Mouse (Mus musculus): ENCODE results near the gene Gigyf2. TPM values are rescaled to one million over a fixed set of nuclear protein-coding genes. Genes with fewer than 3 reads are reported as not detected.

Gigyf2 gene
- polyA plus RNA-seq, 1 experiment: 30.7 TPM

DNA sequence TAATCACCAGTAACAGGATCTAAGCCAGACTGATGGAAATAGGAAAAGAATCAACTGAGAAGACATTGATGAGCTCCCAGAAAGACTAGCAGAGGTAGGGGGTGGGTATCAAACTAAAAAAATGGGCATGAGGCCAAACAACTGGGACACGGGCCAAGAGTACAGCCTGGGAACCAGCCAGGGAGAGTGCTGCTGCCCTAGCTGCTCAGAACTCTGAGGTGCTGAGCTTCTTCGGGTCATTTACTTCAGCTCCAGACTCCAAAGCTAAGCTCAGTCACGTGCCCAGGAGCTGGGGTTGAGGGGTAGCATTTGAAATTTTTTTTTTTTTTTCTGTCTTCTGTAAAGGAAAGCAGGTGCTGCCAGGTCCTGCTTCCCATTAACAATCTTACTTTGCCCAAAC, 10.1 kb upstream of the Gigyf2 start:
- DNase-seq (ENCODE audit: low spot score): no peak

DNA sequence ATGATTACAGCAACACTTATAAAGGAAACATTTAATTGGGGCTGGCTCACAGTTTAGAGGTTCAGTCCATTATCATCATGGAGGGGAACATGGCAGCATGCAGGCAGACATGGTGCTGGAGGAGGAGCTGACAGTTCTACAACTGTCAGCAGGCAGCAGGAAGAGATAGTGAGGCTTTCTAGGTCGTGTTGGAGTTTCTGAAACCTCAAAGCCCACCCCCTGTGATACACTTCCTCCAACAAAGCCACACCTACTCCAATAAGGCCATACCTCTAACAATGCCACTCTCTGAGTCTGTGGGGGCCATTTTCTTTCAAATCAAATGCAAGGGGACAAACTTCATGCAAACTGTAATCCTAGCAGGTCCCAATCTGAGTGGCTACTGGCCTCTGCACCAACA, 5.7 kb upstream of the Gigyf2 start:
- no peak for DNase-seq (ENCODE audit: low spot score)

- no peak for DNase-seq (ENCODE audit: low spot score)
These were observed 4.0 kb upstream of the Gigyf2 start for GRCm38 (mm10) chr1:87322778-87323177.

DNA sequence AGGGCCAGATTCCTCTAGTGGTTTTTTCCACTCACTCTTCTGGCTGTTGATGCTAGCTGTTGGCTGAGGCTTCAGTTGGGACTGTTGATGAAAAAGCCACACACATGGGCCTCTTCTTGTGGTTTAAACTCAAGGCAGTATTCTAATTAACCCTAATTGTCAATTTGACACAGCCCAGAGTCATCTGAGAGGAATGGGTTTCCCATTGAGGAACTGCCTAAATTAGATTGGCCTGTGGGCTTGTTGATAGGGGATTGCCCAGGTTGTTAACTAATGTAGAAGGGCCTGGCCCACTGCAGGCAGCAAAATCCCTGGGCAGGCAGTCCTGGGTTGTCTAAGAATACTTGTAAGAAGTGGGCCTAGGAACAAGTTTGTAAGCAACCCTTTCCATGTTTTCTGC, 2.1 kb upstream of the Gigyf2 start:
- no peak for DNase-seq (ENCODE audit: low spot score)

GRCm38 (mm10) chr1:87327165-87327861, 515 bp downstream of the Gigyf2 start:
- no peak for DNase-seq (ENCODE audit: low spot score)

DNA sequence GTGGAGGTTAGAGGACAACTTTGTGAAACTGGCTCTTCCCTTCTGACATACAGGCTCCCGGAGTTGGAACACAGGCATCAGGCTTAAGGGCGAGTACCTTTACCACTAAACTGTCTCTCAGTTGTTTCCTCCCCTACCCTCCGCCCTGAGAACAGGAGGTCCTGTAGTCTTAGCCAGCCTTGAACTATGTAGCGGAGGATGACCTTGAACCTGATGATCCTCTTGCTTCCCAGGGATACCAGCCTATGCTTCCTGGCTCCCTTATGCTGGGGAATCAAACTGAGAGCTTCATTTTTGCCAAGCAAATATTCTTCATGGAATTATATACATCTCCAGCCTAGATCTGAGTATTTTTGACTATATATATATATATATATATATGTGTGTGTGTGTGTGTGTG, 5.0 kb downstream of the Gigyf2 start:
- DNase-seq (ENCODE audit: low spot score): no peak

DNA sequence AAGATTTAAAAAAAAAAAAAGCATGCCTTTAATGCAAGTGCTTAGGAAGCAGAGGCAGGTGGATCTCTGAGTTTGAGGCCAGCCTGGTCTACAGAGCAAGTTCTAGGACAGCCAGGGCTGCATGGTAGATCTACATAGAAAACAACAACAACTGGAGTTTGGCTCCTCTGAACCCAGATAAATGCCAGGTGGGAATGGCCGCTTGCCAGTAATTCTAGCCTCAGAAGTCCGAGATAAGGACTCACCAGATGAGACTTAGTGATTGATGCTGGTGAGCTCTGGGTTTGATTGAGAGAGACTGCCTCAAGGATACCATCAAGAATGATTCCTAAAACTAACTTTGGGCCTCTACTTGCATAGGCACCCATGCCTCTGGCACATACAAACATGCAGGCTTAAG, 23.8 kb downstream of the Gigyf2 start:
- no peak for DNase-seq (ENCODE audit: low spot score)

- no peak for DNase-seq (ENCODE audit: low spot score)
These were observed 33.5 kb downstream of the Gigyf2 start for GRCm38 (mm10) chr1:87360276-87360675.

DNA sequence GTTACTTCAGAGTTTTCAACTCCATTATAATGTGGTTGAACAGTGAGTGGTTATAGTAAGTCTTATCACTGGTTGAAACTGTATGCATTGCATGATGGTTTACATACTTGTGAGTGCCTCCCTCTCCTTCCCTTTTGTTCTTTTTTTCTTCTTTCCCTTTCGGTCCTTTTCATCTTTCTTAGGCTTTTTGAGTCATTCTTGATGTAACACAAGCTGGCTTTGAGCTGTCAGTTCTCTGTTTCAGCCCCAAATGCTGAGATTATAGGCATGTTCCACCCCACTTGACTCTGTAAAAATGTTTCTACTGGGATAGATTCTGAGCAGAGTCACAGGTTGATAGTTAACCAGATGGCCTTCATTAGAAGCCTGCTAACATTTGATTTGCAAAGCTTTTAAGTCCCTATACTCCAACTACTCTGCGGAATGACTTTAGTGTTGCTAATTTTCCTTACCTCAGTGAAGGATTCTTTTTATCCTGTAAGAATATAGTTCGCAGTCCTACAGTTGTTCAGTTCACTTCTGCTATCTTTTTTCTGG, 51.3 kb downstream of the Gigyf2 start:
- DNase-seq (ENCODE audit: low spot score): no peak

- DNase-seq (ENCODE audit: low spot score): no peak
These were observed 53.1 kb downstream of the Gigyf2 start for GRCm38 (mm10) chr1:87379919-87380318.

- DNase-seq (ENCODE audit: low spot score): no peak
These were observed 54.4 kb downstream of the Gigyf2 start for GRCm38 (mm10) chr1:87381152-87381551.

DNA sequence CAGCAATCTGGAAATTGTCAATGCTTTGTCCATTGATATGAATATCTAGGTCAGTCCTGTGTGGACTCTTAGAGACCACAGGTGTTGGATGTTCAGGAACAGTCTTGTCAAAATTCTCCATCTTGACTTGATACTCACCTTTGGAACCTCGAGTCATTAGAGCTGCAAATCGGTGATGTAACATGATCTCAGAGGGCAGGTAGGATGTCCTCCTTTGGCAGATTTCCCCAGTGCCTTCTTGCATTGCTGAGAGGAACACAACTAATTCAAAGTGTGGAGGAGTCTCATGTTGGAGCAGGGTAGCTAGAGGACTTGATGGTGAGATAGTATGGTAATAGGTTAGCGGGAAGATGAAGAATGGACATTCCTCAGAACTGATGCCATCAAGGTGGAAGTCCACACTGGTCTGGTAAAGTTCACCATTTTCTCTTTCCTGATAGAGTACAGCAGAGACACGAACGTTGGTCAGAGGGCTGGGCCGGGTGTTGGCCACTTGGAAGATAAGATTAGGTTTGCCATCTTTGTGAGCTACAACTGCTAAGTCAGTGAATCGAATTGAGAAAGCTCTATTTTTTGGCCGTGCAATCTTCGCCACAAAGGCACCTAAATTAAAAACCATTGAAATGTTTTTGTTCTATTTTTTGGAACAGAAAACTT, 59.8 kb downstream of the Gigyf2 start:
- DNase-seq (ENCODE audit: low spot score): no peak

DNA sequence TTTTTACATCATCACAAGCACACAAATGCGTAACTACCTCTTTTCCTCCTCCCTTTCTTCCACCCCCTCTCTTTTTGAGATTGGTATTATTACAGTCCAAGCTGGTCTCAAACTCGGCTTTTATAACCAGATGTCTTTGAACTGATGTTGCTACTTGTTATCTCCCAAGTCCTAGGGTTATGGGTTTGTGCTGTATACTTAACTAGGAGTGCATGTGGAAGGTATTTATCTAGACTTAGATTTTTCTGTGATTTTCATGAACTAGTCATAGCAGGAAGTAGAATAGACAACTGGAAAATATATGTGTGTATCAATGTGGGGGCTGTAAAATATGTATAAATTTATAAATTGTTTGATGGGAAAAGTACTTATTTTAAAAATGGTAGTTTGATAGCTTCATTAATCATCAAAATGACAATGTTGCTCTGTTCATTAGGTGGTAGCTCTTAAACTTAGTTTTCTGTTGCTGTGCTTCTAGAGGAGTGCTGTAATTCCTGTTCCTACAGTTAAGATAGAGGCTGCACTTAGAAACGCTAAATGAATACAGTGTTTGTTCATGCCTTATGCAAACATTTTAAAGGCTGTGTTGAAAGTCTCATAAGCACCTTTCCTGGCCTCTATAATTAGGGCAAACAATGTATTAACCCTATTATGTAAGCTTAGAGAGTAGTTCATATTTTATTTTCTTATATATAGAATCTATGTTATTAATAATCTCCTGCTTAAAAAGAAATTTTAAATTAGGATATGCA, 66.8 kb downstream of the Gigyf2 start:
- no peak for DNase-seq (ENCODE audit: low spot score)

DNA sequence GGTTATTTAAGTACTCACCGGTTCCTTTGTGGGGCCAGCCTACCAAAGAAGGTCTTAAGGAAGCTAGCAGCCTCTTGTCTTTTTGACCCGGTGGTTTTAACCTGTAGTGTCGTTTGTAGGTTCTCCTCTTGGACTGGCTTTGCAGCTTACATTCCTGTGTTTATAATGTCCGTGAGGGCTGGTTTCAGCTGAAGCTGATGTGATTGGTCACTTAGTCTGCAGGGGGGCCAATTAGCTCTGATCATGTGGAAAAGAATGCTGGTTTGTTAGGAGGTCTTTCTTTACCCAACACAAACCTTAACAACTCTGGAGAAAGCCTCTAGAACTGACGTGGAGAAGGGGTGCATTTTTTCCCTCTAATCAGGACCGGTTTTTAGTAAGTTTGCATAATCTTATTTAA, 67.8 kb downstream of the Gigyf2 start, which contains the start of gene Kcnj13:
Gene Kcnj13 (minus strand): TSS at position 136 of the 400 bp plus-strand sequence.
- DNase-seq (ENCODE audit: low spot score): no peak

GRCm38 (mm10) chr1:87396923-87397586, 70.3 kb downstream of the Gigyf2 start:
- DNase-seq (ENCODE audit: low spot score): no peak

DNA sequence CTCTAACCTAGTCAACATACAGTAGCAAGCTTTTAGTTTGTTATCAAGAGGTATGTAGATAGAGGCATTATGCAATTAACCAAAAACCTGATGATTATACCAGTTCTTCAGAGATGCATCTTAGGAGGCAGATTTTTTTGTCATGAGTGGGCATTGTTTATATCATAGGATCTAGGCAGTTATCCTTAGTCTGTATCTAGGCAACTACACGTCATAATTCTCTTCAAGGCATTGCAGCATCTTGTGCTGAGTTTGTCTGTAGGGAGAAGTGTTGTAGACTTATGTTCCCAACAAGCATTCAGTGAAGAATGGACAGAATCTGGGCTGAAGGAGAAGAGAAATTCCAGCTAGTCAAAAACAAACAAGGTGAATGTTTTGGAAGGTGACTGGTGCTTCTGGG, 77.9 kb downstream of the Gigyf2 start:
- DNase-seq (ENCODE audit: low spot score): no peak

GRCm38 (mm10) chr1:87406012-87406411, 79.2 kb downstream of the Gigyf2 start:
- DNase-seq (ENCODE audit: low spot score): no peak

DNA sequence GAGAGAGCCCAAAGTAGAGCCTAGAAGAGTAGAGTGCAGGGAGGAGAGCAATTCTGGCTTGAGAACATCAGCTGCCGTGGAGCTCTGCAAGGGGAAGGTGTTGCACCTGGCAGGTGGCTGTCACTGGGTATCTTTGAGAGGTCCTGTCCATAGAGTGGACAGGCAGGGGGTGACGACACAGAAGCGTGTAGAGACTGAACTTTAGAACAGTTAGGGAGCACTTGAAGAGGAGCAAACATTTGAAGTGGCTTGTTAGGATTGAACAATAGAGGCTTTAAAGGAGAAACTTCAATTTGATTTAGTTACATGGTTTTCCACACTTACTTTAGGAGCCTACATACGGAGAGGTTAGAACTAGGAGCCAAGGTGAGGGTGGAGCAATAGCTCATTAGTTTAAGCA, 82.6 kb downstream of the Gigyf2 start:
- no peak for DNase-seq (ENCODE audit: low spot score)

DNA sequence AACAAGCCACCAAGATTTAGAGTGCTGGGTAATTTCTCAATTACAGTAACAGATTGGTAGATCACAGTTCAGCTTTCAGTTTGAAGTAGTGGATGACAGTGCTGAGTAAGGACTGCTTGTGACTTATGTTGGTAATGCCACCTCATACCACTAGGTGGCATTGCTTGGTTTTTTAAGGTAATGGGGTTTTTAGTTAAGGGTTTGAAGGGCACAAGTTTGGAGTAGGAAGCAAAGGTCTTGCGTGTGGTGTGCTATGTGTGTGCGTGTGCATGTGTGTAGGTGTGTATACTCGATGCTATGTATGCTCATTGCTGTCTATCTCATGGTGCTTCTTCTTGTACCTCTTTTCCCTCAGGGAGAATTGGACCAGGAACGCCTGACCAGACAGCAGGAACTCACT, 91.9 kb downstream of the Gigyf2 start:
- DNase-seq (ENCODE audit: low spot score): no peak

GRCm38 (mm10) chr1:87435125-87435524, 108.3 kb downstream of the Gigyf2 start:
- no peak for DNase-seq (ENCODE audit: low spot score)

GRCm38 (mm10) chr1:87436583-87436982, 109.8 kb downstream of the Gigyf2 start:
- DNase-seq (ENCODE audit: low spot score): no peak
